Mouse (Mus musculus): Measurements from ENCODE around the gene Gdf1.

DNA sequence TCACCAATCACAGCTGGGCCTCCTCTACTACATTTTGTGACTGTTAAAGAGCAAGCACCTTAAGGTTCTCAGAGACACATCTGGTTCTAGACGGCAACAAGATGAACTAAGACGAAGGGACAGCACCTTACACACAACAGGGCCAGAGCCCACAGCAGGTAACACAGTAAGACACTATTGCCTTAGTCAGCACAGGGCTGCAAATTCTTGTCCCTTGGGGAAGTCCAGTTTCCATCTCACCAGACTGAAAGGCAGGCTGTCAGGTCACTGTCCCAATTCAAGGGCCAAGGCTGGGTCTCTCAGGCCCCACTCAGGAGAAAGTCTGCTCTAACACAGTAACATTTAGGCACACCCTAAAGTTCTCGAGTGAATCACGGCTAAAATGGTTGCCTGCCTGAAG is 17.8 kb downstream of the Gdf1 start:
- TF ChIP-seq POLR2A (IDR thresholded peaks at IDR 0.05; ENCODE audit: borderline replicate concordance, insufficient read depth, low read length) (no peak), CTCF (IDR thresholded peaks at IDR 0.05; ENCODE audit: borderline replicate concordance, insufficient read depth, low read depth, low read length) (no peak)

Measured in cerebellum, adult 2 months (tissue).